Mouse (Mus musculus): ENCODE data around the gene Bend7. TPM values are rescaled to one million over a fixed set of nuclear protein-coding genes. Genes with fewer than 3 reads are reported as not detected.

Bend7 gene
- polyA plus RNA-seq, 1 experiment: not detected

GRCm38 (mm10) chr2:4760741-4761140, 43.1 kb downstream of the Bend7 start:
- peaks cover 42% of the 10 kb centered on the region for H3K27me3 ChIP-seq (ENCODE audit: control insufficient read depth, insufficient read depth, insufficient read length)
- H3ac ChIP-seq (ENCODE audit: control insufficient read depth, insufficient read length, low read depth): no peak overlapping the region
- TF ChIP-seq MYOD1 (IDR thresholded peaks at IDR 0.05; ENCODE audit: control insufficient read depth, insufficient read length, low read depth): no peak
- no peak for TF ChIP-seq USF1 (IDR thresholded peaks at IDR 0.05; ENCODE audit: low read depth)
- TF ChIP-seq MYOG (IDR thresholded peaks at IDR 0.05; ENCODE audit: control insufficient read depth, extremely low read depth, insufficient read length): no peak
- TF ChIP-seq CEBPB (IDR thresholded peaks at IDR 0.05; ENCODE audit: low read depth): no peak
- H3K4me3 ChIP-seq (ENCODE audit: insufficient read depth, poor library complexity, severe bottlenecking): no peak overlapping the region
- H3K79me2 ChIP-seq (ENCODE audit: control insufficient read depth, insufficient read depth): no peaks in the 10 kb centered on the region
- no peaks in the 10 kb centered on the region for H3K79me3 ChIP-seq (ENCODE audit: low read depth)
- H3K36me3 ChIP-seq (ENCODE audit: control insufficient read depth, insufficient read depth): no peaks in the 10 kb centered on the region

- Histone ChIP-seq H3K27me3 (ENCODE audit: control insufficient read depth, insufficient read depth, insufficient read length) (peaks cover 35% of the 10 kb centered on the region), H3K79me2 (ENCODE audit: control insufficient read depth, insufficient read depth) (no peaks in the 10 kb centered on the region), H3K36me3 (ENCODE audit: control insufficient read depth, insufficient read depth) (no peaks in the 10 kb centered on the region), H3ac (ENCODE audit: control insufficient read depth, insufficient read length, low read depth) (no peak overlapping the region), H3K4me3 (ENCODE audit: insufficient read depth, poor library complexity, severe bottlenecking) (no peak overlapping the region), H3K79me3 (ENCODE audit: low read depth) (no peaks in the 10 kb centered on the region)
- TF ChIP-seq FOSL1 (IDR thresholded peaks at IDR 0.05; ENCODE audit: insufficient read depth, low read length, poor library complexity, severe bottlenecking): no peak
These were observed 44.3 kb downstream of the Bend7 start for GRCm38 (mm10) chr2:4761906-4762305.

GRCm38 (mm10) chr2:4764071-4764470, 46.4 kb downstream of the Bend7 start:
- H3K79me3 ChIP-seq (ENCODE audit: low read depth): no peaks in the 10 kb centered on the region

GRCm38 (mm10) chr2:4770376-4770775, 52.7 kb downstream of the Bend7 start:
- no peak for TF ChIP-seq USF1 (IDR thresholded peaks at IDR 0.05; ENCODE audit: low read depth)
- TF ChIP-seq MAX (IDR thresholded peaks at IDR 0.05): no peak
- TF ChIP-seq CEBPB (IDR thresholded peaks at IDR 0.05; ENCODE audit: low read depth): no peak
- no peak for TF ChIP-seq CTCF (IDR thresholded peaks at IDR 0.05; ENCODE audit: control insufficient read depth, insufficient read depth, insufficient read length)
- no peak for TF ChIP-seq MYOG (IDR thresholded peaks at IDR 0.05; ENCODE audit: control insufficient read depth, extremely low read depth, insufficient read length)
- no peak for TF ChIP-seq FOSL1 (IDR thresholded peaks at IDR 0.05; ENCODE audit: insufficient read depth, low read length, poor library complexity, severe bottlenecking)
- H3K79me2 ChIP-seq (ENCODE audit: control insufficient read depth, insufficient read depth): no peaks in the 10 kb centered on the region
- no peaks in the 10 kb centered on the region for H3K79me3 ChIP-seq (ENCODE audit: low read depth)
- H3K36me3 ChIP-seq (ENCODE audit: control insufficient read depth, insufficient read depth): no peaks in the 10 kb centered on the region
- H3K4me3 ChIP-seq (ENCODE audit: insufficient read depth, poor library complexity, severe bottlenecking): no peak overlapping the region
- no peak overlapping the region for H3ac ChIP-seq (ENCODE audit: control insufficient read depth, insufficient read length, low read depth)
- peaks cover 43% of the 10 kb centered on the region for H3K27me3 ChIP-seq (ENCODE audit: control insufficient read depth, insufficient read depth, insufficient read length)

More at GRCm38 (mm10) chr2:4764071-4764470, 46.4 kb downstream of the Bend7 start:
- peaks cover 36% of the 10 kb centered on the region for H3K27me3 ChIP-seq (ENCODE audit: control insufficient read depth, insufficient read depth, insufficient read length)
- H3ac ChIP-seq (ENCODE audit: control insufficient read depth, insufficient read length, low read depth): no peak overlapping the region
- no peaks in the 10 kb centered on the region for H3K79me2 ChIP-seq (ENCODE audit: control insufficient read depth, insufficient read depth)
- no peak overlapping the region for H3K4me3 ChIP-seq (ENCODE audit: insufficient read depth, poor library complexity, severe bottlenecking)
- H3K36me3 ChIP-seq (ENCODE audit: control insufficient read depth, insufficient read depth): no peaks in the 10 kb centered on the region
- TF ChIP-seq CTCF (IDR thresholded peaks at IDR 0.05; ENCODE audit: control insufficient read depth, insufficient read depth, insufficient read length) (no peak), MYOG (IDR thresholded peaks at IDR 0.05; ENCODE audit: control insufficient read depth, extremely low read depth, insufficient read length) (no peak), USF1 (IDR thresholded peaks at IDR 0.05; ENCODE audit: low read depth) (no peak), MAX (IDR thresholded peaks at IDR 0.05) (no peak), CEBPB (IDR thresholded peaks at IDR 0.05; ENCODE audit: low read depth) (no peak), MYOD1 (IDR thresholded peaks at IDR 0.05; ENCODE audit: control insufficient read depth, insufficient read length, low read depth) (no peak), FOSL1 (IDR thresholded peaks at IDR 0.05; ENCODE audit: insufficient read depth, low read length, poor library complexity, severe bottlenecking) (no peak)

GRCm38 (mm10) chr2:4773911-4774310, 56.3 kb downstream of the Bend7 start:
- H3K27me3 ChIP-seq (ENCODE audit: control insufficient read depth, insufficient read depth, insufficient read length): peaks cover 46% of the 10 kb centered on the region
- no peaks in the 10 kb centered on the region for H3K79me2 ChIP-seq (ENCODE audit: control insufficient read depth, insufficient read depth)
- no peak overlapping the region for H3ac ChIP-seq (ENCODE audit: control insufficient read depth, insufficient read length, low read depth)
- H3K79me3 ChIP-seq (ENCODE audit: low read depth): no peaks in the 10 kb centered on the region
- no peaks in the 10 kb centered on the region for H3K36me3 ChIP-seq (ENCODE audit: control insufficient read depth, insufficient read depth)
- no peak overlapping the region for H3K4me3 ChIP-seq (ENCODE audit: insufficient read depth, poor library complexity, severe bottlenecking)
- TF ChIP-seq MAX (IDR thresholded peaks at IDR 0.05): no peak
- TF ChIP-seq CTCF (IDR thresholded peaks at IDR 0.05; ENCODE audit: control insufficient read depth, insufficient read depth, insufficient read length): no peak
- TF ChIP-seq MYOD1 (IDR thresholded peaks at IDR 0.05; ENCODE audit: control insufficient read depth, insufficient read length, low read depth): no peak
- no peak for TF ChIP-seq USF1 (IDR thresholded peaks at IDR 0.05; ENCODE audit: low read depth)
- no peak for TF ChIP-seq MYOG (IDR thresholded peaks at IDR 0.05; ENCODE audit: control insufficient read depth, extremely low read depth, insufficient read length)

GRCm38 (mm10) chr2:4777291-4777690, 59.7 kb downstream of the Bend7 start:
- Histone ChIP-seq H3K36me3 (ENCODE audit: control insufficient read depth, insufficient read depth) (no peaks in the 10 kb centered on the region), H3K4me3 (ENCODE audit: insufficient read depth, poor library complexity, severe bottlenecking) (no peak overlapping the region), H3ac (ENCODE audit: control insufficient read depth, insufficient read length, low read depth) (no peak overlapping the region), H3K27me3 (ENCODE audit: control insufficient read depth, insufficient read depth, insufficient read length) (peaks cover 46% of the 10 kb centered on the region), H3K79me3 (ENCODE audit: low read depth) (no peaks in the 10 kb centered on the region), H3K79me2 (ENCODE audit: control insufficient read depth, insufficient read depth) (no peaks in the 10 kb centered on the region)
- TF ChIP-seq MAX (IDR thresholded peaks at IDR 0.05): no peak
- no peak for TF ChIP-seq USF1 (IDR thresholded peaks at IDR 0.05; ENCODE audit: low read depth)
- no peak for TF ChIP-seq CEBPB (IDR thresholded peaks at IDR 0.05; ENCODE audit: low read depth)
- TF ChIP-seq CTCF (IDR thresholded peaks at IDR 0.05; ENCODE audit: control insufficient read depth, insufficient read depth, insufficient read length): no peak
- TF ChIP-seq MYOD1 (IDR thresholded peaks at IDR 0.05; ENCODE audit: control insufficient read depth, insufficient read length, low read depth): no peak
- TF ChIP-seq MYOG (IDR thresholded peaks at IDR 0.05; ENCODE audit: control insufficient read depth, extremely low read depth, insufficient read length): no peak

All from C2C12 (cell line).